Mouse (Mus musculus) CH12.LX (cell line): ENCODE results near the gene Mylk3. TPM values are rescaled to one million over a fixed set of nuclear protein-coding genes. Genes with fewer than 3 reads are reported as not detected.

Source experiments
- DNase-seq: peaks from one replicate; pipeline ENCODE4 v3.0.0-alpha.2; 2013; ENCODE audit errors: extremely low read depth
- H3K27ac ChIP-seq: 2 replicates; pipeline ENCODE4 v1.5.1; 2012; ENCODE audit warnings: low read depth, mild to moderate bottlenecking, control low read depth, moderate library complexity; ENCODE audit not compliant: insufficient read depth
- H3K27me3 ChIP-seq: replicated peaks from 2 replicates; pipeline ENCODE3; 2012; ENCODE audit warnings: inconsistent platforms
- H3K36me3 ChIP-seq, 2 experiments: replicated peaks in 1 of 2; 2 replicates each; pipeline versions ENCODE3 to v1.6.1; 2012; ENCODE audit warnings: inconsistent platforms in 1 of 2, low read length in 1 of 2, mild to moderate bottlenecking in 1 of 2, mixed read lengths in 1 of 2, moderate library complexity in 1 of 2; ENCODE audit not compliant: control insufficient read depth in 1 of 2, insufficient read depth in 1 of 2
- H3K4me1 ChIP-seq, 2 experiments: 2 replicates each; pipeline ENCODE4 v1.6.1; 2012; ENCODE audit warnings: inconsistent platforms in 1 of 2, moderate library complexity in 1 of 2; ENCODE audit not compliant: insufficient read depth in 2 of 2, control insufficient read depth in 1 of 2
- H3K4me2 ChIP-seq: 2 replicates; pipeline ENCODE4 v1.6.1; 2012; ENCODE audit warnings: low read depth, mild to moderate bottlenecking, control low read depth; ENCODE audit not compliant: poor library complexity, insufficient read depth, severe bottlenecking
- H3K4me3 ChIP-seq, 3 experiments: fragments of 150-350 bp in 1 of 3; sonication (generic) in 1 of 3; replicated peaks in 1 of 3; 2 replicates each; pipeline versions ENCODE3 to v1.5.1; 2011 to 2012; ENCODE audit warnings: low read depth in 2 of 3, low read length in 2 of 3, mild to moderate bottlenecking in 2 of 3, moderate library complexity in 2 of 3, control low read depth in 1 of 3, improper control_type of control experiment in 1 of 3, inconsistent platforms in 1 of 3, mixed read lengths in 1 of 3; ENCODE audit not compliant: poor library complexity in 1 of 3
- H3K79me2 ChIP-seq: replicated peaks from 2 replicates; pipeline ENCODE4 v1.6.1; 2012; ENCODE audit warnings: mild to moderate bottlenecking, moderate library complexity; ENCODE audit not compliant: control insufficient read depth, poor library complexity, insufficient read depth, severe bottlenecking; ENCODE audit errors: extremely low read depth
- H3K9ac ChIP-seq: 2 replicates; pipeline ENCODE4 v1.6.1; 2012; ENCODE audit warnings: low read depth, mild to moderate bottlenecking, control low read depth, moderate library complexity; ENCODE audit not compliant: insufficient read depth
- H3K9me3 ChIP-seq: replicated peaks from 2 replicates; pipeline ENCODE3; 2012; ENCODE audit warnings: low read length, inconsistent platforms, mixed read lengths
- CHD2 ChIP-seq: IDR thresholded peaks from 2 replicates; pipeline ENCODE4 v1.6.1; 2011; ENCODE audit warnings: low read length, improper control_type of control experiment
- CTCF ChIP-seq, 2 experiments: IDR thresholded peaks in 1 of 2; conservative IDR thresholded peaks in 1 of 2; 2 replicates each; pipeline ENCODE4 v1.5.1; 2011 to 2012; ENCODE audit warnings: low read depth in 2 of 2, low read length in 2 of 2, improper control_type of control experiment in 1 of 2, inconsistent platforms in 1 of 2, mild to moderate bottlenecking in 1 of 2, moderate library complexity in 1 of 2
- ELF1 ChIP-seq: IDR thresholded peaks from 2 replicates; pipeline ENCODE4 v1.6.1; 2014; ENCODE audit warnings: low read depth, mild to moderate bottlenecking, inconsistent platforms, low read length, improper control_type of control experiment
- EP300 ChIP-seq: IDR thresholded peaks from 2 replicates; pipeline ENCODE4 v1.6.1; 2011; ENCODE audit warnings: low read length, improper control_type of control experiment
- ETS1 ChIP-seq: conservative IDR thresholded peaks from 2 replicates; pipeline ENCODE4 v1.6.1; 2012; ENCODE audit warnings: low read depth, mild to moderate bottlenecking, inconsistent platforms, low read length, improper control_type of control experiment, moderate library complexity
- GABPA ChIP-seq: IDR thresholded peaks from 2 replicates; pipeline ENCODE4 v1.6.1; 2012; ENCODE audit warnings: low read depth, low read length, improper control_type of control experiment, inconsistent platforms; ENCODE audit not compliant: insufficient replicate concordance
- HCFC1 ChIP-seq: IDR thresholded peaks from 2 replicates; pipeline ENCODE4 v1.6.1; 2012; ENCODE audit warnings: low read depth, mild to moderate bottlenecking, inconsistent platforms, low read length, improper control_type of control experiment
- IRF4 ChIP-seq: IDR thresholded peaks from 2 replicates; pipeline ENCODE4 v1.6.1; 2014; ENCODE audit warnings: low read depth, mild to moderate bottlenecking, inconsistent platforms, low read length, improper control_type of control experiment
- JUN ChIP-seq: IDR thresholded peaks from 2 replicates; pipeline ENCODE4 v1.6.1; 2011; ENCODE audit warnings: low read depth, mild to moderate bottlenecking, low read length, improper control_type of control experiment, moderate library complexity; ENCODE audit not compliant: insufficient read depth
- KAT2A ChIP-seq: IDR thresholded peaks from 2 replicates; pipeline ENCODE4 v1.6.1; 2012; ENCODE audit warnings: low read length, improper control_type of control experiment, inconsistent platforms; ENCODE audit not compliant: insufficient replicate concordance
- MAFK ChIP-seq: IDR thresholded peaks from 2 replicates; pipeline ENCODE4 v1.6.1; 2011; ENCODE audit warnings: low read length, improper control_type of control experiment; ENCODE audit not compliant: insufficient replicate concordance
- MAZ ChIP-seq: IDR thresholded peaks from 2 replicates; pipeline ENCODE4 v1.6.1; 2012; ENCODE audit warnings: low read depth, mild to moderate bottlenecking, inconsistent platforms, low read length, improper control_type of control experiment, moderate library complexity
- NRF1 ChIP-seq: IDR thresholded peaks from 2 replicates; pipeline ENCODE4 v1.6.1; 2014; ENCODE audit warnings: low read depth, mild to moderate bottlenecking, inconsistent platforms, low read length, improper control_type of control experiment, moderate library complexity
- PAX5 ChIP-seq: IDR thresholded peaks from 2 replicates; pipeline ENCODE4 v1.6.1; 2012; ENCODE audit warnings: low read length, inconsistent platforms, mixed read lengths
- POLR2A ChIP-seq: IDR thresholded peaks from 2 replicates; pipeline ENCODE4 v1.6.1; 2011; ENCODE audit warnings: low read depth, mild to moderate bottlenecking, improper control_type of control experiment, low read length
- POLR2AphosphoS2 ChIP-seq: IDR thresholded peaks from 2 replicates; pipeline ENCODE4 v1.6.1; 2011; ENCODE audit warnings: low read depth, low read length, improper control_type of control experiment
- RAD21 ChIP-seq: IDR thresholded peaks from 2 replicates; pipeline ENCODE4 v1.6.1; 2011; ENCODE audit warnings: low read depth, mild to moderate bottlenecking, low read length, improper control_type of control experiment, moderate library complexity
- SIN3A ChIP-seq: IDR thresholded peaks from 2 replicates; pipeline ENCODE4 v1.6.1; 2012; ENCODE audit warnings: low read length, improper control_type of control experiment, inconsistent platforms
- TBP ChIP-seq: conservative IDR thresholded peaks from 2 replicates; pipeline ENCODE4 v1.6.1; 2011; ENCODE audit warnings: low read depth, low read length, improper control_type of control experiment
- TCF12 ChIP-seq: IDR thresholded peaks from 2 replicates; pipeline ENCODE4 v1.6.1; 2014; ENCODE audit warnings: low read depth, mild to moderate bottlenecking, inconsistent platforms, low read length, improper control_type of control experiment
- UBTF ChIP-seq: IDR thresholded peaks from 2 replicates; pipeline ENCODE4 v1.6.1; 2012; ENCODE audit warnings: low read depth, mild to moderate bottlenecking, inconsistent platforms, low read length, improper control_type of control experiment, moderate library complexity
- USF1 ChIP-seq: IDR thresholded peaks from 2 replicates; pipeline ENCODE4 v1.6.1; 2014; ENCODE audit warnings: low read depth, mild to moderate bottlenecking, inconsistent platforms, low read length, improper control_type of control experiment
- ZC3H11A ChIP-seq: IDR thresholded peaks from 2 replicates; pipeline ENCODE4 v1.6.1; 2012; ENCODE audit warnings: low read depth, mild to moderate bottlenecking, inconsistent platforms, low read length, improper control_type of control experiment
- ZKSCAN1 ChIP-seq: IDR thresholded peaks from 2 replicates; pipeline ENCODE4 v1.6.1; 2012; ENCODE audit warnings: low read depth, inconsistent platforms, low read length, improper control_type of control experiment, borderline replicate concordance
- dilution Hi-C: fragments of 300-500 bp; cut with MboI; formaldehyde crosslinking; loops from 2 replicates; pipeline ENCODE4 v1.14.3; 2020; ENCODE audit warnings: low sequenced_read_pairs; ENCODE audit not compliant: extremely low pct_unique_long_range_greater_than_20kb, extremely low pct_ligation_motif_present
- in situ Hi-C: fragments of 300-500 bp; cut with MboI; formaldehyde crosslinking; loops from 3 replicates; pipeline ENCODE4 v1.14.3; 2019; ENCODE audit warnings: low sequenced_read_pairs, low pct_ligation_motif_present, low pct_unique_long_range_greater_than_20kb, mixed read lengths
- polyA plus RNA-seq: library from polyadenylated mRNA; unstranded; fragments of >175 nt; gene quantifications from 2 replicates; pipeline ENCODE4 v1.2.1, GENCODE M21; 2012; ENCODE audit warnings: low read depth; ENCODE audit not compliant: insufficient read length
- total RNA-seq, 2 experiments: library from RNA; depleted of rRNA; stranded (reverse); fragments of 300-350 nt in 1 of 2; fragments of >200 nt in 1 of 2; gene quantifications; 2 replicates each; pipeline ENCODE4 v1.2.3; 2012 to 2014

Gene Mylk3
- total and polyA plus RNA-seq, 3 experiments, result 0.07 to 0.08 TPM; not detected in 1

GRCm38 (mm10) chr8:85372465-85372839 is 13.7 kb downstream of the Mylk3 start:
- H3K4me2 ChIP-seq, result no peak overlapping the region
- H3K9ac ChIP-seq, result no peak overlapping the region
- dilution Hi-C loops, result no loop called here
- no peaks in the 10 kb centered on the region for H3K36me3 ChIP-seq
- in situ Hi-C loops, result no loop called here
- no peak for DNase-seq
- no peaks in the 10 kb centered on the region for H3K27me3 ChIP-seq
- no peak overlapping the region for H3K27ac ChIP-seq
- TF ChIP-seq ETS1 (no peak), EP300 (no peak), UBTF (no peak), CTCF (conservative IDR thresholded peaks at IDR 0.05 in 1 of 2, IDR thresholded peaks at IDR 0.05 in 1 of 2; ENCODE audit: low read depth in 2 of 2, low read length in 2 of 2) (no peak), TCF12 (no peak), CHD2 (no peak), ZC3H11A (no peak), POLR2AphosphoS2 (no peak), PAX5 (no peak), KAT2A (no peak), ZKSCAN1 (no peak), MAFK (no peak), TBP (no peak), SIN3A (no peak), RAD21 (no peak), MAZ (no peak), POLR2A (no peak), ELF1 (no peak), IRF4 (no peak)
- no peaks in the 10 kb centered on the region for H3K9me3 ChIP-seq
- peaks cover 4 to 24% of the 10 kb centered on the region in 2 experiments for H3K4me1 ChIP-seq
- no peak overlapping the region for H3K4me3 ChIP-seq
- no peaks in the 10 kb centered on the region for H3K79me2 ChIP-seq

GRCm38 (mm10) chr8:85371736-85372464 is 14.2 kb downstream of the Mylk3 start:
- H3K4me2 ChIP-seq, result no peak overlapping the region
- no peaks in the 10 kb centered on the region for H3K79me2 ChIP-seq
- H3K9me3 ChIP-seq, result no peaks in the 10 kb centered on the region
- H3K4me3 ChIP-seq, result no peak overlapping the region
- no peak for TF ChIP-seq ZC3H11A
- no peak for TF ChIP-seq HCFC1
- no peak for TF ChIP-seq USF1
- TF ChIP-seq UBTF, result no peak
- no peak for TF ChIP-seq NRF1
- no peak for TF ChIP-seq MAZ
- TF ChIP-seq GABPA, result no peak
- TF ChIP-seq ETS1, result no peak
- TF ChIP-seq JUN, result no peak
- no peak overlapping the region for H3K27ac ChIP-seq
- no peaks in the 10 kb centered on the region for H3K36me3 ChIP-seq
- dilution Hi-C loops (no loop called here), in situ Hi-C loops (no loop called here)
- no peaks in the 10 kb centered on the region for H3K27me3 ChIP-seq
- peaks cover 4 to 22% of the 10 kb centered on the region in 2 experiments for H3K4me1 ChIP-seq
- no peak for DNase-seq
- H3K9ac ChIP-seq, result no peak overlapping the region
